Mouse (Mus musculus): Measurements from ENCODE around the gene Stpg3. TPM values are rescaled to one million over a fixed set of nuclear protein-coding genes. Genes with fewer than 3 reads are reported as not detected.

The Stpg3 gene
- total RNA-seq, 2 experiments from 2014 or later, result 0.30 to 0.54 TPM

GRCm38 (mm10) chr2:25180973-25181890 is 33.2 kb downstream of the Stpg3 start:
- peak; percentile 27 for ATAC-seq (replicated peaks; ENCODE audit: poor library complexity)

- peak; percentile 87 for ATAC-seq (replicated peaks; ENCODE audit: poor library complexity)
Measured at GRCm38 (mm10) chr2:25180478-25180903, 33.9 kb downstream of the Stpg3 start, which contains the start of gene Nrarp. Gene Nrarp (plus strand): TSS chr2:25180758.

GRCm38 (mm10) chr2:25179566-25180217 is 34.7 kb downstream of the Stpg3 start:
- no peak for ATAC-seq (replicated peaks; ENCODE audit: poor library complexity)

GRCm38 (mm10) chr2:25178285-25178972 is 36.0 kb downstream of the Stpg3 start:
- ATAC-seq (replicated peaks; ENCODE audit: poor library complexity), result no peak

GRCm38 (mm10) chr2:25177685-25178084 is 36.8 kb downstream of the Stpg3 start:
- no peak for ATAC-seq (replicated peaks; ENCODE audit: poor library complexity)

- ATAC-seq (replicated peaks; ENCODE audit: poor library complexity), result no peak
Measured at GRCm38 (mm10) chr2:25177076-25177475, 37.4 kb downstream of the Stpg3 start.

GRCm38 (mm10) chr2:25176573-25176972 is 37.9 kb downstream of the Stpg3 start:
- no peak for ATAC-seq (replicated peaks; ENCODE audit: poor library complexity)

GRCm38 (mm10) chr2:25175690-25176078 is 38.8 kb downstream of the Stpg3 start:
- no peak for ATAC-seq (replicated peaks; ENCODE audit: poor library complexity)

- ATAC-seq (replicated peaks; ENCODE audit: poor library complexity), result no peak
Measured at GRCm38 (mm10) chr2:25174866-25175689, 39.4 kb downstream of the Stpg3 start.

- ATAC-seq (replicated peaks; ENCODE audit: poor library complexity), result no peak
Measured at GRCm38 (mm10) chr2:25173821-25174220, 40.6 kb downstream of the Stpg3 start.

- ATAC-seq (replicated peaks; ENCODE audit: poor library complexity), result peak; percentile 67
Measured at GRCm38 (mm10) chr2:25172629-25173028, 41.8 kb downstream of the Stpg3 start.

- ATAC-seq (replicated peaks; ENCODE audit: poor library complexity), result no peak
Measured at GRCm38 (mm10) chr2:25171769-25172153, 42.7 kb downstream of the Stpg3 start.

GRCm38 (mm10) chr2:25171101-25171768 is 43.2 kb downstream of the Stpg3 start:
- no peak for ATAC-seq (replicated peaks; ENCODE audit: poor library complexity)

- peak; percentile 21; the same call in 1 of the 2 replicates for ATAC-seq (replicated peaks; ENCODE audit: poor library complexity)
Measured at GRCm38 (mm10) chr2:25170326-25171100, 43.9 kb downstream of the Stpg3 start.

- ATAC-seq (replicated peaks; ENCODE audit: poor library complexity), result no peak
Measured at GRCm38 (mm10) chr2:25169778-25170177, 44.7 kb downstream of the Stpg3 start.

- ATAC-seq (replicated peaks; ENCODE audit: poor library complexity), result no peak
Measured at GRCm38 (mm10) chr2:25168665-25168978, 45.8 kb downstream of the Stpg3 start.

GRCm38 (mm10) chr2:25167919-25168664 is 46.3 kb downstream of the Stpg3 start:
- peak; percentile 33; the same call in 1 of the 2 replicates for ATAC-seq (replicated peaks; ENCODE audit: poor library complexity)

- no peak for ATAC-seq (replicated peaks; ENCODE audit: poor library complexity)
Measured at GRCm38 (mm10) chr2:25167481-25167880, 47.0 kb downstream of the Stpg3 start.

Measured in megakaryocyte progenitor cell, adult 5-6 weeks (primary cell).